11 mouse cellular contexts compared by ENCODE assay signal in the genomic region with DNA sequence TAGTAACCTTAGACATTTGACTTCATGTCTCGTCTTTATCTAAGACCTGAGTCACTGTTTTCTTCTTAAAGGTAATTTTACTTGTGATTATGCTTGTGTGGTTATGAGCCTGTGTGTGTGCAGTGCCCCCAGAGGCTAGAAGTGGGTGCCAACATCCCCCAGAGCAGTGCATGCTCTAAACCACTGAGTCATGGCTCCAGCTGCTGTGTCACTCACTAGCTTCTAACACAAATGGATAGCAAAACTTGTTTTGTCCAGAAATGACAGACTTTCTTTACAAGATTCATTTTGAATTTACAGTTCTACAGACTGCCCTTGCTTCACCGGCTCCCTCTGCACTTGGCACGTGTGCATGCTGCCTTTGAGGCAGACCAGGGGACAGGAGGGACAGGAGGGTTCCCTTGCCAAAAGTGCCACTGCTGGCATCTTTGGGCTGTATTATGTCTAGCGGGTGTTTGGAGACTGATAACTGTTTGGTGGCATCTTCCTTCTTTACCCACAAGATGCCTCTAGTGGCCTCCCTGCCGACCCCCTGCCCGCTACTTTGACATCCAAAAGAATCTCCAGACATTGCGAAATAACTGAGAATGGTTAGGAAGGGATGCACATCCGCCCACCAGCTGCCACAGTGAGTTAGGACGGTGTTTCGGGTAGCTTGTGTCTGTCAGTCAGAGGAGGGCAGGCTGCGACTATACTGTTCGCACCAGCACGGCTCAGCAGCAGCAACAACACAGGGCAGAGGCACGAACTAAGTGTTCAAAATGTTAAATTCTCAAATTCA.
DNase-seq lines count a peak whose midpoint lies in the region; ATAC-seq and TF ChIP-seq lines count a peak whose summit lies in the region.
"Had no signal": no experiment of that assay in that cellular context is flagged by ENCODE, and none has a peak within 500 bp of the region (broad histone marks: within the 10 kb centered on the region; RNA-seq: fewer than 3 reads in every experiment).

No protein-coding gene starts in this region.

- no peak for DNase-seq in lung, postnatal 0 days (ENCODE audit: low spot score)
- DNase-seq in lung, postnatal 4 days = no peak
- DNase-seq in brain, adult 2 months (ENCODE audit: low read depth, low spot score) = peak; percentile 55
- peak; percentile 39 for DNase-seq in retina, embryonic 14.5 days (ENCODE audit: low spot score)
- no peak for DNase-seq in testis, postnatal 14 days (ENCODE audit: low spot score)
- no peak for DNase-seq in heart, adult 2 months
- DNase-seq: liver, embryonic 13.5 days; thymus, adult 18-20 months had no signal

- H3K27me3 ChIP-seq in lung, postnatal 0 days (replicated peaks; ENCODE audit: insufficient read depth, low read length) = no peaks in the 10 kb centered on the region
- H3K27me3 ChIP-seq in forebrain, embryonic 15.5 days = peaks cover 58% of the 10 kb centered on the region
- H3K27me3 ChIP-seq in heart, adult 2 months (ENCODE audit: control insufficient read depth, insufficient read depth, low read length) = peaks cover 4% of the 10 kb centered on the region
- H3K27me3 ChIP-seq: liver, embryonic 13.5 days; Patski had no signal

- H3K9me3 ChIP-seq in lung, postnatal 0 days (ENCODE audit: low read length) = no peaks in the 10 kb centered on the region
- no peaks in the 10 kb centered on the region for H3K9me3 ChIP-seq in forebrain, embryonic 15.5 days
- H3K9me3 ChIP-seq: hindbrain, embryonic 13.5 days; liver, embryonic 13.5 days had no signal

- no peak for TF ChIP-seq EP300 in lung, postnatal 0 days (IDR thresholded peaks at IDR 0.05)
- TF ChIP-seq EP300 in heart, adult 2 months (IDR thresholded peaks at IDR 0.05; ENCODE audit: insufficient read depth, low read depth, low read length) = no peak

- TF ChIP-seq CTCF in lung, postnatal 0 days (IDR thresholded peaks at IDR 0.05) = peak; percentile 7; the same call in 1 of the 2 replicates
- no peak for TF ChIP-seq CTCF in heart, adult 2 months (IDR thresholded peaks at IDR 0.05)

- no peaks in the 10 kb centered on the region for H3K79me2 ChIP-seq in heart, adult 2 months (replicated peaks; ENCODE audit: control insufficient read depth, insufficient read depth, low read length)

- peak overlapping the region; percentile 59 for H3K27ac ChIP-seq in lung, postnatal 0 days (ENCODE audit: low read length)
- no peak overlapping the region for H3K27ac ChIP-seq in forebrain, embryonic 15.5 days (replicated peaks)
- no peak overlapping the region for H3K27ac ChIP-seq in heart, adult 2 months
- H3K27ac ChIP-seq: hindbrain, embryonic 13.5 days; liver, embryonic 13.5 days had no signal

- ATAC-seq in lung, postnatal 0 days = no peak
- ATAC-seq in forebrain, embryonic 15.5 days (replicated peaks) = no peak

- TF ChIP-seq POLR2A in heart, adult 2 months (IDR thresholded peaks at IDR 0.05; ENCODE audit: insufficient read depth, low read depth, low read length) = no peak

- WGBS in lung, postnatal 0 days = 55% methylated on average over 14 of the region's 14 CpGs
- WGBS in forebrain, embryonic 15.5 days = 16% methylated on average over 14 of the region's 14 CpGs
- WGBS in heart, adult 2 months = 66% methylated on average over 14 of the region's 14 CpGs

- H3K36me3 ChIP-seq in lung, postnatal 0 days (ENCODE audit: insufficient read depth, low read length) = no peaks in the 10 kb centered on the region
- no peaks in the 10 kb centered on the region for H3K36me3 ChIP-seq in forebrain, embryonic 15.5 days
- no peaks in the 10 kb centered on the region for H3K36me3 ChIP-seq in heart, adult 2 months (ENCODE audit: control insufficient read depth, insufficient read depth, low read length)
- H3K36me3 ChIP-seq: hindbrain, embryonic 13.5 days had no signal

- H3K4me1 ChIP-seq in lung, postnatal 0 days (ENCODE audit: insufficient read depth, low read depth, low read length) = peaks cover 24% of the 10 kb centered on the region; the same call in 1 of the 2 replicates
- H3K4me1 ChIP-seq in forebrain, embryonic 15.5 days = peaks cover 33% of the 10 kb centered on the region
- H3K4me1 ChIP-seq in heart, adult 2 months (ENCODE audit: control insufficient read depth, insufficient read depth, low read length) = no peaks in the 10 kb centered on the region; the same call in 1 of the 2 replicates
- H3K4me1 ChIP-seq: liver, embryonic 13.5 days had no signal

- no peak overlapping the region for H3K4me3 ChIP-seq in lung, postnatal 0 days (ENCODE audit: low read depth, low read length)
- H3K4me3 ChIP-seq in forebrain, embryonic 15.5 days = no peak overlapping the region
- no peak overlapping the region for H3K4me3 ChIP-seq in heart, adult 2 months
- H3K4me3 ChIP-seq: hindbrain, embryonic 13.5 days; liver, embryonic 13.5 days had no signal

- intact Hi-C loops in heart, adult 2 months (cut with DNase I) = no loop called here

- H3K9ac ChIP-seq in lung, postnatal 0 days (replicated peaks; ENCODE audit: low read depth) = no peak overlapping the region
- no peak overlapping the region for H3K9ac ChIP-seq in forebrain, embryonic 15.5 days (replicated peaks)
- H3K9ac ChIP-seq in heart, adult 2 months (ENCODE audit: low read depth, low read length) = no peak overlapping the region
- H3K9ac ChIP-seq: hindbrain, embryonic 13.5 days; liver, embryonic 13.5 days had no signal

- H3K4me2 ChIP-seq in lung, postnatal 0 days (replicated peaks; ENCODE audit: low read depth, low read length) = no peak overlapping the region
- H3K4me2 ChIP-seq in forebrain, embryonic 15.5 days (replicated peaks) = 0 out of 2 replicates have a peak overlapping the region, but pooled peaks have one; percentile 9
- H3K4me2 ChIP-seq: hindbrain, embryonic 13.5 days; liver, embryonic 13.5 days had no signal

Comparison
In these comparisons a context has a peak if more than half of its experiments do, and no peak if none do; other contexts are left out.
1. DNase-seq: peak in brain, adult 2 months (single experiment) and retina, embryonic 14.5 days (single experiment); none in lung, postnatal 0 days (single experiment), lung, postnatal 4 days (0 of 2), testis, postnatal 14 days (single experiment) and heart, adult 2 months (0 of 2).